In genomic region chr16:25250129-25250749, GRCm38 (mm10) we compare ENCODE assay signal across 26 mouse cellular contexts. TPM values are rescaled to one million over a fixed set of nuclear protein-coding genes. Genes with fewer than 3 reads are reported as not detected.
A peak's percentile ranks its signal among the peaks of the same experiment; 100 is the strongest.
DNase-seq lines count a peak whose midpoint lies in the region; ATAC-seq and TF ChIP-seq lines count a peak whose summit lies in the region.
"Had no signal": no experiment of that assay in that cellular context is flagged by ENCODE, and none has a peak within 500 bp of the region (broad histone marks: within the 10 kb centered on the region; RNA-seq: fewer than 3 reads in every experiment).

No protein-coding gene starts in this region.

- DNase-seq in gastrocnemius, adult 2 months = no peak
- no peak for DNase-seq in gastrocnemius, postnatal 36 days
- peak; percentile 7 for DNase-seq in CD4-positive helper T cell, adult 2 months (ENCODE audit: low read depth, low spot score)
- peak; percentile 48 for DNase-seq in splenic B cell, adult 2 months (ENCODE audit: low read depth, low spot score)
- DNase-seq in embryonic facial prominence, embryonic 10.5 days (ENCODE audit: low spot score) = no peak
- no peak for DNase-seq in cerebellum, adult 11-12 months
- no peak for DNase-seq in gastrocnemius, postnatal 14 days
- DNase-seq: adrenal gland, postnatal 14 days; cerebellum, adult 2 months; cerebellum, postnatal 10 days; gastrocnemius, postnatal 10 days; heart, postnatal 36 days; kidney, adult 18-20 months had no signal

- 90% methylated on average over 6 of the region's 6 CpGs for WGBS in embryonic facial prominence, embryonic 10.5 days

- H3K4me1 ChIP-seq in embryonic facial prominence, embryonic 10.5 days = no peaks in the 10 kb centered on the region
- H3K4me1 ChIP-seq: forebrain, embryonic 10.5 days; hindbrain, embryonic 15.5 days; intestine, embryonic 15.5 days had no signal

- no peak overlapping the region for H3K4me3 ChIP-seq in gastrocnemius, adult 2 months
- no peak overlapping the region for H3K4me3 ChIP-seq in embryonic facial prominence, embryonic 10.5 days
- H3K4me3 ChIP-seq: embryonic facial prominence, embryonic 15.5 days; erythroblast, embryonic 14.5 days; forebrain, embryonic 10.5 days; heart, embryonic 13.5 days; hindbrain, embryonic 15.5 days; intestine, embryonic 15.5 days had no signal

- H3K27ac ChIP-seq in gastrocnemius, adult 2 months = peak overlapping the region; percentile 62; the same call in 1 of the 2 replicates
- no peak overlapping the region for H3K27ac ChIP-seq in embryonic facial prominence, embryonic 10.5 days (replicated peaks)
- H3K27ac ChIP-seq: embryonic facial prominence, embryonic 15.5 days; forebrain, embryonic 10.5 days; heart, embryonic 13.5 days; hindbrain, embryonic 15.5 days; intestine, embryonic 15.5 days had no signal

- intact Hi-C loops in gastrocnemius, adult 2 months (cut with DNase I) = no loop called here
- intact Hi-C loops in gastrocnemius, postnatal 36 days (cut with DNase I) = no loop called here
- intact Hi-C loops in gastrocnemius, postnatal 14 days (cut with DNase I; ENCODE audit: low total_unique reads) = no loop called here

- no peaks in the 10 kb centered on the region for H3K9me3 ChIP-seq in embryonic facial prominence, embryonic 10.5 days
- H3K9me3 ChIP-seq: embryonic facial prominence, embryonic 15.5 days; forebrain, embryonic 10.5 days; heart, embryonic 13.5 days; hindbrain, embryonic 15.5 days; intestine, embryonic 15.5 days had no signal

- H3K27me3 ChIP-seq in splenic B cell, adult 2 months (ENCODE audit: control insufficient read depth, insufficient read depth, low read length, poor library complexity, severe bottlenecking) = no peaks in the 10 kb centered on the region
- H3K27me3 ChIP-seq in embryonic facial prominence, embryonic 10.5 days (replicated peaks; ENCODE audit: low read depth, poor library complexity, severe bottlenecking) = no peaks in the 10 kb centered on the region
- H3K27me3 ChIP-seq: embryonic facial prominence, embryonic 15.5 days; heart, embryonic 13.5 days; hindbrain, embryonic 15.5 days; intestine, embryonic 15.5 days had no signal

- peak; percentile 23 for ATAC-seq in activated CD4-positive, CD25-positive, alpha-beta regulatory T cell, adult 4 months
- ATAC-seq: forebrain, embryonic 14.5 days; intestine, embryonic 15.5 days had no signal

- H3K36me3 ChIP-seq in splenic B cell, adult 2 months (ENCODE audit: control insufficient read depth, insufficient read depth, low read length, poor library complexity, severe bottlenecking) = no peaks in the 10 kb centered on the region
- no peaks in the 10 kb centered on the region for H3K36me3 ChIP-seq in embryonic facial prominence, embryonic 10.5 days (replicated peaks)
- H3K36me3 ChIP-seq: embryonic facial prominence, embryonic 15.5 days; forebrain, embryonic 10.5 days; G1E; heart, embryonic 13.5 days; hindbrain, embryonic 15.5 days; intestine, embryonic 15.5 days had no signal

- TF ChIP-seq CTCF in gastrocnemius, adult 2 months (IDR thresholded peaks at IDR 0.05) = no peak

RNA-seq across cellular contexts. Expression of gene Tprg, which starts 36.4 kb away (rescaled TPM):
- not detected for total RNA-seq in gastrocnemius, adult 2 months (2021)
- not detected for total RNA-seq in gastrocnemius, postnatal 36 days (2021)
- polyA plus RNA-seq in activated CD4-positive, CD25-positive, alpha-beta regulatory T cell, adult 4 months (2017; shearing (Covaris generic)) = not detected
- 0.14 TPM in 1 of 2 replicates, not detected in the other for polyA plus RNA-seq in embryonic facial prominence, embryonic 10.5 days (2016; fragmentation: Nextera tagmentation; extraction: Ambion mirVana)
- not detected for total RNA-seq in gastrocnemius, postnatal 14 days (2021)
- total RNA-seq: adrenal gland, postnatal 14 days; gastrocnemius, postnatal 10 days; granulocyte monocyte progenitor cell, adult 5-6 weeks; heart, adult 8-10 months; heart, postnatal 36 days had no signal
- polyA plus RNA-seq: embryonic facial prominence, embryonic 11.5 days; erythroblast, embryonic 14.5 days; forebrain, embryonic 10.5 days; forebrain, embryonic 14.5 days; G1E; heart, embryonic 13.5 days; hindbrain, embryonic 11.5 days; hindbrain, embryonic 15.5 days; intestine, embryonic 15.5 days had no signal

Comparison
In these comparisons a context has a peak if more than half of its experiments do, and no peak if none do; other contexts are left out.
1. DNase-seq: peak in CD4-positive helper T cell, adult 2 months (single experiment) and splenic B cell, adult 2 months (single experiment); none in gastrocnemius, adult 2 months (single experiment), gastrocnemius, postnatal 36 days (0 of 2), embryonic facial prominence, embryonic 10.5 days (single experiment), cerebellum, adult 11-12 months (single experiment) and gastrocnemius, postnatal 14 days (single experiment).